Mouse (Mus musculus) midbrain, postnatal 0 days (tissue): ENCODE data around the gene Eif3f. TPM values are rescaled to one million over a fixed set of nuclear protein-coding genes. Genes with fewer than 3 reads are reported as not detected.

Experiments used
- ATAC-seq: fragments of 200-750 bp; cut with Nextera tagmentation; 2 replicates; pipeline ENCODE4 v1.8.0; 2017; ENCODE audit warnings: moderate number of reproducible peaks, mild to moderate bottlenecking, moderate TSS enrichment, moderate library complexity; ENCODE audit not compliant: low FRiP score
- DNase-seq: peaks from one replicate; pipeline ENCODE4 v3.0.0-alpha.2; 2015; ENCODE audit warnings: low spot score
- H3K27ac ChIP-seq: fragments of 300-500 bp; sonication (generic); 2 replicates; pipeline ENCODE4 v1.5.1; 2014; ENCODE audit warnings: low read depth, mild to moderate bottlenecking, low read length, mixed read lengths
- H3K27me3 ChIP-seq: fragments of 300-500 bp; sonication (generic); 2 replicates; pipeline ENCODE4 v1.6.1; 2014; ENCODE audit warnings: low read length, control low read depth, mixed read lengths; ENCODE audit not compliant: insufficient read depth
- H3K36me3 ChIP-seq: fragments of 300-500 bp; sonication (generic); 2 replicates; pipeline ENCODE4 v1.6.1; 2014; ENCODE audit warnings: low read length, control low read depth, mixed read lengths; ENCODE audit not compliant: insufficient read depth
- H3K4me1 ChIP-seq: fragments of 300-500 bp; sonication (generic); 2 replicates; pipeline ENCODE4 v1.6.1; 2014; ENCODE audit warnings: mild to moderate bottlenecking, control low read depth, antibody characterized with exemption, low read length, mixed read lengths; ENCODE audit not compliant: insufficient read depth
- H3K4me2 ChIP-seq: fragments of 300-500 bp; sonication (generic); 2 replicates; pipeline ENCODE4 v1.6.1; 2014; ENCODE audit warnings: low read depth, mild to moderate bottlenecking, low read length, mixed read lengths; ENCODE audit not compliant: poor library complexity, severe bottlenecking
- H3K4me3 ChIP-seq: fragments of 300-500 bp; sonication (generic); 2 replicates; pipeline ENCODE4 v1.5.1; 2014; ENCODE audit warnings: low read depth, mild to moderate bottlenecking, low read length, moderate library complexity
- H3K9ac ChIP-seq: fragments of 300-500 bp; sonication (generic); replicated peaks from 2 replicates; pipeline ENCODE4 v1.6.1; 2014; ENCODE audit warnings: mild to moderate bottlenecking, low read length, moderate library complexity, mixed read lengths; ENCODE audit not compliant: poor library complexity, severe bottlenecking
- H3K9me3 ChIP-seq: fragments of 300-500 bp; sonication (generic); 2 replicates; pipeline ENCODE4 v1.6.1; 2016; ENCODE audit warnings: low read length, control low read depth
- CTCF ChIP-seq: IDR thresholded peaks from 2 replicates; pipeline ENCODE4 v1.5.1; 2016; ENCODE audit warnings: antibody characterized with exemption, mild to moderate bottlenecking
- WGBS: fragments of 180-500 bp; shearing (Covaris S2); extraction: QIAGEN DNeasy Blood & Tissue Kit; methylation state at CpG from one replicate; pipeline ENCODE4 v1.1.7; 2014; 5-methylcytosine and 5-hydroxymethylcytosine counted together
- polyA plus RNA-seq: library from polyadenylated mRNA; unstranded; fragments of >200 nt; fragmentation: Nextera tagmentation; extraction: Ambion mirVana; gene quantifications from 2 replicates; pipeline ENCODE4 v1.2.1, GENCODE M21; 2015
- total RNA-seq: library from RNA; depleted of rRNA; stranded (reverse); fragments of >200 nt; gene quantifications from 2 replicates; pipeline ENCODE4 v1.2.3, GENCODE M21; 2014

Gene Eif3f
- total and polyA plus RNA-seq, 2 experiments from 2014 or later, result 77.8 to 121 TPM

DNA sequence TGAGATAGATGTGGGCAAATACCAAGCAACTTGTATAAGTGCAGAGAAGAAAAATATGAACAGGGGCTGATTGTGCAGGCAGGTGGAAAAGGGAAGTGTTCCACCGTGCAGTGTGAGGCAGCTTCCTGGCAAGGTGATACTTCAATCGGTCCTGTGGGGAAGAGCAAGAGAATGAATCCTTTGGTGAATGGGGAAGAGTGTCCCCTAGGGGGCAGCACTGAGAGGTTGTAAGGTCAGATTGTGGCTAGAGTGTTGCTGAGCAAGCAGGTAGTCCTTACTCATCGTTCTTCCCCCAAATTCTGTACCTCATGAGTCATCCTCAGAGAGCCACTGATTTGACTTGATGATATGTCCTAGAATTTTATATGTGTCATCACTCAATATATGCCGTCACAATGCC is 20.0 kb downstream of the Eif3f start:
- ATAC-seq, result no peak
- Histone ChIP-seq H3K27ac (no peak overlapping the region), H3K9ac (no peak overlapping the region), H3K27me3 (peaks cover 9% of the 10 kb centered on the region; the same call in 1 of the 2 replicates), H3K4me1 (no peaks in the 10 kb centered on the region), H3K36me3 (no peaks in the 10 kb centered on the region), H3K4me3 (no peak overlapping the region), H3K9me3 (no peaks in the 10 kb centered on the region), H3K4me2 (no peak overlapping the region)
- peak; percentile 65 for TF ChIP-seq CTCF
- DNase-seq, result peak; percentile 42
- 61% methylated on average over 4 of the region's 4 CpGs for WGBS

- H3K4me1 ChIP-seq, result no peaks in the 10 kb centered on the region
- H3K27me3 ChIP-seq, result peaks cover 3% of the 10 kb centered on the region; the same call in 1 of the 2 replicates
- no peak for TF ChIP-seq CTCF
- H3K4me3 ChIP-seq, result no peak overlapping the region
- no peaks in the 10 kb centered on the region for H3K9me3 ChIP-seq
- no peak for DNase-seq
- WGBS, result 74% methylated on average over 2 of the region's 2 CpGs
- H3K36me3 ChIP-seq, result no peaks in the 10 kb centered on the region
- no peak overlapping the region for H3K27ac ChIP-seq
- no peak overlapping the region for H3K4me2 ChIP-seq
- no peak overlapping the region for H3K9ac ChIP-seq
- no peak for ATAC-seq
Observed at GRCm38 (mm10) chr7:108957734-108958133, 23.5 kb downstream of the Eif3f start.

DNA sequence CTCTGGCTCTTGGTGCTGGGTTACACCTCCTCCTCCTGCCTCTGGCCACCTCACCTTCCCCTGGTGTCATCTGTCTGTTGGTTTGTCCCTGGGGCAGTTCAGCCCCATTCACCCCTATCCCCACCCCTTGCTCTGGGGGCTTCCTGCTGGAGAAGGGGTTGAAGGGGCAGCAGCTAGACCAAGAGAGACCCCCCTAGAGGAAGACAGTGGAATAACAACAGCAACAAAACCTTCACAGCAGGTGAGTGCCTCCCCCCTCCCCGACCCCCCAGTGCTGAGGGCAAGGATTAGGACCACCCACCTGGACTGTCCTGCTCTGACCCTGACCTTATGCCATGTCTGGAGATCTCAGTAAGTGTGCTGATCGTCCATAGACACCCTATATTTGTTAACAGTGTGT is 31.8 kb downstream of the Eif3f start:
- peak; percentile 41 for TF ChIP-seq CTCF
- H3K4me3 ChIP-seq, result no peak overlapping the region
- H3K27me3 ChIP-seq, result peaks cover 7% of the 10 kb centered on the region; the same call in 1 of the 2 replicates
- no peak for DNase-seq
- WGBS, result 28% methylated on average over 2 of the region's 2 CpGs
- H3K4me2 ChIP-seq, result no peak overlapping the region
- no peaks in the 10 kb centered on the region for H3K36me3 ChIP-seq
- ATAC-seq, result no peak
- H3K4me1 ChIP-seq, result no peaks in the 10 kb centered on the region
- H3K9me3 ChIP-seq, result no peaks in the 10 kb centered on the region
- no peak overlapping the region for H3K9ac ChIP-seq
- no peak overlapping the region for H3K27ac ChIP-seq

- peaks cover 7% of the 10 kb centered on the region; the same call in 1 of the 2 replicates for H3K27me3 ChIP-seq
- DNase-seq (peak; percentile 87), ATAC-seq (peak; percentile 66)
- H3K27ac ChIP-seq, result no peak overlapping the region
- H3K9ac ChIP-seq, result no peak overlapping the region
- 25% methylated on average over 7 of the region's 7 CpGs for WGBS
- no peak overlapping the region for H3K4me3 ChIP-seq
- peaks cover 1% of the 10 kb centered on the region for H3K4me1 ChIP-seq
- no peaks in the 10 kb centered on the region for H3K9me3 ChIP-seq
- peak; percentile 93 for TF ChIP-seq CTCF
- H3K36me3 ChIP-seq, result no peaks in the 10 kb centered on the region
- H3K4me2 ChIP-seq, result 0 out of 2 replicates have a peak overlapping the region, but pooled peaks have one; percentile 16
Observed at GRCm38 (mm10) chr7:108966742-108967362, 32.6 kb downstream of the Eif3f start.

DNA sequence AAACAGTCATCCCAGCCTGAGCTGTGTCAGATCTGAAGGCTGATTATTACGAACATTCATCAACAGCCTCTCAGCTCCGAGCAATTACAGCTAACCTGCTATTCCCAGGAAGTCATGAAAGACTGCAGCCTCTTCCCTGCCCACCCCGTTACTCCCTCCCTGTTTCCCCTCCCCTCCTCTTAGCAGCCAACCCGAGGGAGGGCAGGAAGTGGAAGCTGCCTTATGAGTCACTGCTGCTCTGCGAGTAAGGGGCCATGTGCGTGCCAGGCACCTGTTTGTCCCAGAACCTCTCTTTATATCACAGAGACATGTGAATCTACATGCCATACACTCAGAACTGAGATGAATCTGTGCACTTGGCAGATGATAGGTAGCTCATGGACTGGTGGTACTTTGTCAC is 34.0 kb downstream of the Eif3f start:
- no peak for TF ChIP-seq CTCF
- H3K27me3 ChIP-seq, result peaks cover 7% of the 10 kb centered on the region; the same call in 1 of the 2 replicates
- 58% methylated on average over 6 of the region's 6 CpGs for WGBS
- no peak overlapping the region for H3K4me2 ChIP-seq
- H3K9me3 ChIP-seq, result no peaks in the 10 kb centered on the region
- H3K4me1 ChIP-seq, result peaks cover 12% of the 10 kb centered on the region
- no peaks in the 10 kb centered on the region for H3K36me3 ChIP-seq
- DNase-seq (peak; percentile 11), ATAC-seq (no peak)
- no peak overlapping the region for H3K9ac ChIP-seq
- H3K4me3 ChIP-seq, result no peak overlapping the region
- no peak overlapping the region for H3K27ac ChIP-seq

DNA sequence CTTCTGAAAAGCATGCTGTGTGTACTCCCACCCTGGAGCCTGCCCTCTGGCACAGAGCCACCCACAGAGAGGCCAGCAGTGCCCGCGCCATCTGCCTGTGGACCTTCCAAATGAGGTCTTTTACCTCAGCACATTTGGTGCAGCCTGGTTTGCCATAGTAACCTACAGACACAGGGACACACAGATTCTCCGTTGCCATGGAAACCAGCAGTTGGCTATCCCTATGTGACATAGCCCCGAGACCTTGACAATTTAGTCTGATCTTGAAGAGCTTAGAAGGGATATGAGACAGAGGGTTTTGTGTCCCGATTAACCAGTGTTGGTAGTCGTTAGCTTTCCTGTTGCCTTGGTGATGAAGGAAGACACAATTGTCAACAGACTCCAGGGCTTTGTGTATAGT is 38.1 kb downstream of the Eif3f start:
- ATAC-seq (peak; percentile 82), DNase-seq (peak; percentile 95)
- Histone ChIP-seq H3K27me3 (peaks cover 13% of the 10 kb centered on the region; the same call in 1 of the 2 replicates), H3K4me1 (peaks cover 12% of the 10 kb centered on the region), H3K9ac (no peak overlapping the region), H3K4me3 (no peak overlapping the region), H3K27ac (peak overlapping the region; percentile 66), H3K36me3 (no peaks in the 10 kb centered on the region), H3K9me3 (no peaks in the 10 kb centered on the region), H3K4me2 (no peak overlapping the region)
- TF ChIP-seq CTCF, result peak; percentile 1; the same call in 1 of the 2 replicates
- 15% methylated on average over 6 of the region's 6 CpGs for WGBS
